Mouse (Mus musculus) thymus, postnatal 14 days (tissue): ENCODE measurements around the gene Rpl23.

ENCODE experiments used
- DNase-seq: peaks from one replicate; pipeline ENCODE4 v3.0.0; 2021

Gene Rpl23

GRCm38 (mm10) chr11:97813085-97813484 lies 30.8 kb upstream of the Rpl23 start:
- no peak for DNase-seq

- no peak for DNase-seq
Observed at GRCm38 (mm10) chr11:97812491-97812921, 30.3 kb upstream of the Rpl23 start.

DNA sequence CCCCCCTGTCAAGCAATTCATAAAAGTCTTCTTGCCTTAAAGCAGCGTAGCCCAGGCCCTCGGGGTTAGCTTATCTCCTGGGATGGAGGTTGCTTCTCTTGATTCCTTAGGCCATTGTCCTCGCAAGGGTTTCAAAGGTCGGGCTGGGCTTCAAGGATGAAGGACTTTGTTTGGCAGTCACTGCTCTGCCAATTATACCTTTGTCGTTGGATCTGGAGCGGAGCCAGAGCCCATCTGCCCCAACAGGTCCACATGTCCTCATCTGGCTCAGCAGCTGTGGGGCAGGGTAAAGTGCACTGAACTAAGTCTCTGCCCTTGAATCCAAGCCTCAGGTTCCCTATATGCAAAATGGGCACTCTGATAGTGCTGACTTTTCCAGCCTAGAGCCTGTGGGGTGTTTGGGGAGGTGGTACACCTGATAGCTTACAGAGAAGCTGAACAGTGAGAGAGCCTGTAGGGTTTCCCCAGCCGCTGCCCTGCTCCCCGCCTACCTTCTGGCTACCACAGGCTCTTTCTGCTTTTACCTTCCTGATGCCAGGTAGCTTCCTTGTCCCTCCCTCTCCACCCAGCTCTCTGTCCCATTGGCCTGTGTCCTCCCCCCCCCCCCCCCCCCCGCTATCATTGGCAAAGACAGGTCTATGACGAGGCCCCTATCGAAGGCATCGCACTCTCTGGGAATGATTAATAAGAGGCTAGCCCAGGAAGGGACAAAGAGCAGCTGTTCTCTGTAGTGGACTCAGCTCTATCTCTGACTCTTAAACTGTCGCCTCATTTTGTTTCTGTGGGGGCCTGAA lies 29.5 kb upstream of the Rpl23 start:
- DNase-seq: no peak

DNA sequence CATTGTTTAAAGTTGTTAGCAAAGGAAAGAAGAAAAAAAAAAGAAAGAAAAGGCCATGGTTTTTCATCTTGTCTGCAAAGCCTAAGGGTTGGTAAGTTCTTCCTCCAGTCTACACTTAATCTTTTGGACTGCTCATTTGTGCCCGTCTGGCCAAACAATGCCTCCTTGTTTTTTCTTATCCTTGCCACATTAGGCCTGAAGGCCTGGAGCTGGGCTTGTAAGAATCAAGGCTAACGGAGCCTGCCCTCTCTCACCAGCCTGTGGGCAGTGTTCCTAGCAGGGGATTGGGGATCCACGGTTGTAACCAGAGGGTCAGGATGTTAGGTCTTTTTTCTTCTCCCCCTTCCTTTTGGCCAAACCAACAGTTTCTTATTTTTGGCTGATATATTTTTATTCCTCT lies 28.7 kb upstream of the Rpl23 start:
- DNase-seq: no peak

DNA sequence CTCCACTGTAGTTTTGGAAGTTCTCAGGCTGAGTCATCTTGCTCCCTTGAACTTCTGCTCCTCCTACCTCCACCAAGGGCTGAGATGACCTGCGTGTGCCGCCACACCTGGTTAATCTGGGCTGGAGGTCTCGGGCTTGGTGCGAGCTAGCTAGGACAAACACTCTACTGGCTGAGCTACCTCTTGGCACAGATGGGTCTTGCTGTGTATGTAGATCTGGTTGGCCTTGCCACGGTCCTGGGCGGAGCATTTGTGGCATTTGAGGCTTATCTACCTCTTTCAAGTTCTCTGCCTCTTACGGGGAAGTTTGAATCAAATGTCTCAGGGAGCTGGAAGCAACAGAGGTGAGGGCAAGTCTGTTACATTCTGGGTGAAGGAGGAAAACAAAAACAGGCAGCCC lies 28.1 kb upstream of the Rpl23 start:
- peak; percentile 46 for DNase-seq

DNA sequence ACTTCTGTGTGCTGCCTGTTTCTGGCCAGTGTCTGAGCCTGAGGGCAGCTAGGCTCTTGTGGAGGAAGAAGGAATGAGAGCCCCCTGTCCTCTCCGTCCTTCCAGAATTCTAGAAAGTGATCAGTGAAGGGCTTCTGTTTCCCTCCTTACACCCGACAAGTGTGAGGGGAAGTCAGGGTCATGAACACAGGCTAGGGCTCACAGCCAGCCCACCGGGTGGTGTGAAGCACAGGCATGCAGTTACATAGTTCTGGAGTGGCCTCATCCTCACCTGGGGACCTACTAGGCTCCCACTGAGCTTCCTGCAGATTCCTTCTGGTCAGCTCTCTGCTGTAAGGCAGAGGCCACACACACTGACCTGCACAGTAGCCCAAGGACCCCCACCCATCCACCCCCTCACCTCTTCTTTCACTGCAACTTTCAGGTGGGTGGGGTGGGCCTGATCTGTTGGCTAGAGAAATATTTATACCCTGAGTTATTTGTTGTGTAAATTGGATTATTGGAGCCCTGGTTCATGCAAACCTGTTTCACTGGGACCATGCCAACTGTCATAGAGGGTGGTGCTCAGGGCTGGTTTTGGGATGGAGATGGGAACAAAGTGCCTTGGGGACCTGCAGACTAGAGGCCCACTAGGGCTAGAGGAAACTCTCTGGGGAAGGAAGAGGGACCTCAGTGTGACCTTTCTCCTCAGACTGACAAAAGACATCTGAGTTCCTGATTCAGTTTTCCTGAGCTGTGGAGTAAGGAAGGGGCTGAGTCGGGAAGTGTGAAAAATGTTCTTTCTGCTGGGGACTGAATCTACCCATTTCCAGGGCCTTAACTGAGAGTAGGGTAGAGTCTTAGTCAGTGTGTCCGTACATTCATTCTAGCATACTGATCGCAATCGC lies 27.2 kb upstream of the Rpl23 start:
- no peak for DNase-seq

GRCm38 (mm10) chr11:97808621-97809234 lies 26.5 kb upstream of the Rpl23 start:
- DNase-seq: peak; percentile 29

DNA sequence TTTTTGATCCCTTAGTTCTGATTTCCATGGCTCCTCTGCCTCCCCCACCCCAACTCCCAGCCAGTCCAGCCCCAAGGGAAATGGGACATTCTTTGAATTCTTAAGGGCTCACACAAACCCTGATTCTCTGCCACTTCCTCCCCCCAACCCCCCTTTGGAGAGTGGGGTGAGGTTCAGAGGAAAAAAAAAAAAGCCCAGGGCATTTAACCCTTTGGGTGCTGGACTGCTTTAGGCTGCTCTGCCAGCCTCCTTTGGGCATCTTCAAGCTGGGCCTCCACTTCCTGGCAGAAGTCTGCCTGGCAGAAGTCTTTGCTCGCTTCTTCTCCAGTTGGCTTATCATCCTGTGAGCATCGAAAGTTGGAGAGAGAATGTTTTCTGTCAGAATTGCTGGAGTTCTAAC lies 25.9 kb upstream of the Rpl23 start:
- peak; percentile 74 for DNase-seq

DNA sequence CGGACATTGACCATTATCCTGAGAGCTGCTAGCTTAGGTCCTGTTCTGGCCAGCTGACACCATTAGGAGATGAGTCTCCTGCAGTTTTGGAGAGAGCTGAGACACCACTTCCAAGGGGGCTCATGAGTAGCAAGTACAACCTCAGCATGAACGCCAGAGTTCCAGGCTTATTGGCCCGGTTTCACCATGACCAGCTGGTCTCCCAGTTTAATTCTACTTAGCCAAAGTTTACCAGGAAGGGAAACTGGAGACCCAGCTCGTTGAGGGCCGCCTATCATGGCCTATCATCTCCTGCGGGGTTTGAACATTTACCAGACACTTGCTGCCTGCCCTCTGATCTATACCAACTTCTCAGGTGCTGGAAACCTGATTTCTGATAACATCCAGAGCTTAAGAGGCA lies 25.4 kb upstream of the Rpl23 start:
- DNase-seq: no peak

GRCm38 (mm10) chr11:97806613-97806964 lies 24.4 kb upstream of the Rpl23 start:
- no peak for DNase-seq

GRCm38 (mm10) chr11:97805662-97806612 lies 23.7 kb upstream of the Rpl23 start:
- no peak for DNase-seq

DNA sequence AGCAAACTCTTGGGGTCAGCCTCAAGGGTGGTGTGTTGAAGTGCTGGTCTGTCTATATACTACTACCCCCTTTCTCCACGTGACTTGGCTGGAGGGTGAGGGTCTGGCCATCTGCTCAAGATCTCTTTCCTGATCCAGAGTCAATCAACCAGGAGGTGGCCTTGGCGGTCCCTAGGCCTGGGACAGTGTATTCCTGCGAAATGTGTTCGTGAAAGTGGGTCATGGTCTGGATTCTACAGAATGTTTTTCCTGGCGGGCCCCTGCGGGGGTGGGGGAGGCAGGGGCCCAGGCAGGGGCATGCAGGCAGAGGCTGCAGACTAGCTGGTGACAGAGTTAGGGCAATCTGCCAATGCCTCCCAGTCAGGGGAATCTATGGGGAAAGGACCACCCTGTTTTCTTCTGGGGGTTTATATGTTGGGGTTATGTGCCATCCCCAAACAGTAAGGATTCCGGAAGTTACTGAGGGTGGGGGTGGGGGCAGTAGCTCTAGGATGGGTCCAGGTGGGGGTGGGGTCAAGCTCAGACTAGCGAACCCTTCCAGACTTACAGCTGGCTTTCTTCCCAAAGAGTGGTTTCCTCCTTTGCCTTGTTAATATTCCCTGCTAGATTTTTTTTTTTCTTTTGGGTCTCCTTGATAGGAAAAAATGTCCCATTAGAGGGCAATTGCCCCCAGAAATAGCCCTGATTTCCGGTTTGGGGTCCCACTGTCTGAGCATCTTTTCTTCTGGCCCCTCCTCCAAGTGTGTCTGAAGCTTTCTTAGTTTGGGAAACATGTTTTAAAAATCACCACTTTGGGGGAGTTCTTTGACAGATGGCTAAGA lies 22.8 kb upstream of the Rpl23 start:
- DNase-seq: no peak

GRCm38 (mm10) chr11:97803847-97804246 lies 21.6 kb upstream of the Rpl23 start:
- DNase-seq: no peak

DNA sequence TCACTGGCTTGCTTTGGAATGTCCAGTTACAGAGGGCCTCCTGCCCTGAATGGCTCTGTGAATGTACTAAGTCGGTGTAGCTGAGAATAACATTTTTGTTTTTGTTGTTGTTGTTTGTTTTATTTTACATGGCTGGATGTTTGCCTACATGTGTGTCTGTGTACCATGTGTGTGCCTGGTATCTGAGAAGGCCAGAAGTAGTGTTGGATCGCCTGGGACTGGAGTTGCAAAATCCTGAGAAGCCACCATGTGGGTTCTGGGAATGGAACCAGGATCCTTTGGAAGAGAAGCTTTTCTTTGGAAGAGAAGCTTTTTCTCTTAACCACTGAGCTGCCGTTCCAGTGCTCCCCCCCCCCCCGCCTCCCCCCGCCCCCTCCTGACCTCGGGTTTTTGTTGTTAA lies 20.3 kb upstream of the Rpl23 start:
- no peak for DNase-seq

GRCm38 (mm10) chr11:97802194-97802470 lies 19.9 kb upstream of the Rpl23 start:
- no peak for DNase-seq

- peak; percentile 31 for DNase-seq
Observed at GRCm38 (mm10) chr11:97801409-97802193, 19.4 kb upstream of the Rpl23 start.

GRCm38 (mm10) chr11:97800691-97801408 lies 18.6 kb upstream of the Rpl23 start:
- peak; percentile 47 for DNase-seq

GRCm38 (mm10) chr11:97799994-97800690 lies 17.9 kb upstream of the Rpl23 start:
- DNase-seq: peak; percentile 88

GRCm38 (mm10) chr11:97799146-97799993 lies 17.1 kb upstream of the Rpl23 start:
- DNase-seq: peak; percentile 88
